Mouse (Mus musculus) heart, adult 8-10 months (tissue): ENCODE results near the gene Cdk2ap1. TPM values are rescaled to one million over a fixed set of nuclear protein-coding genes. Genes with fewer than 3 reads are reported as not detected.
"Not testable (repeated sequence)": the region's sequence is repeated elsewhere in the genome, so short reads cannot be mapped to it uniquely, and the experiment has no call there.

Experiments used
- DNase-seq: peaks from one replicate; pipeline ENCODE4 v3.0.0; 2022; ENCODE audit warnings: low spot score
- total RNA-seq, 4 experiments: library from RNA; stranded (reverse); gene quantifications; 2 replicates each; pipeline ENCODE4 v1.2.4; 2022

Gene Cdk2ap1
- total RNA-seq, 4 experiments from 2014 or later = 138 to 152 (median 145) TPM

- DNase-seq = no peak
Observed at GRCm38 (mm10) chr5:124351604-124352003, 11.3 kb downstream of the Cdk2ap1 start.

- DNase-seq = peak; percentile 62
Observed at GRCm38 (mm10) chr5:124351111-124351560, 11.7 kb downstream of the Cdk2ap1 start.

- no peak for DNase-seq
Observed at GRCm38 (mm10) chr5:124350350-124350749, 12.5 kb downstream of the Cdk2ap1 start.

- DNase-seq = no peak
Observed at GRCm38 (mm10) chr5:124349196-124349595, 13.7 kb downstream of the Cdk2ap1 start.

GRCm38 (mm10) chr5:124342897-124343296 lies 20.0 kb downstream of the Cdk2ap1 start:
- no peak for DNase-seq

- DNase-seq = not testable (repeated sequence)
Observed at GRCm38 (mm10) chr5:124341753-124342339, 21.0 kb downstream of the Cdk2ap1 start.

GRCm38 (mm10) chr5:124338791-124339190 lies 24.1 kb downstream of the Cdk2ap1 start:
- no peak for DNase-seq

- DNase-seq = no peak
Observed at GRCm38 (mm10) chr5:124337909-124338308, 25.0 kb downstream of the Cdk2ap1 start.

GRCm38 (mm10) chr5:124337103-124337502 lies 25.8 kb downstream of the Cdk2ap1 start:
- no peak for DNase-seq

GRCm38 (mm10) chr5:124334392-124334791 lies 28.5 kb downstream of the Cdk2ap1 start:
- DNase-seq = peak; percentile 66

GRCm38 (mm10) chr5:124330086-124330485 lies 32.8 kb downstream of the Cdk2ap1 start:
- DNase-seq = no peak

- peak; percentile 99 for DNase-seq
Observed at GRCm38 (mm10) chr5:124327510-124328364, 35.1 kb downstream of the Cdk2ap1 start, which contains the start of the genes Mphosph9 and 2810006K23Rik. Gene Mphosph9 (minus strand): TSS chr5:124327972. Gene 2810006K23Rik (plus strand): TSS chr5:124328089.

GRCm38 (mm10) chr5:124326829-124327228 lies 36.1 kb downstream of the Cdk2ap1 start:
- DNase-seq = peak; percentile 24

GRCm38 (mm10) chr5:124317648-124318047 lies 45.2 kb downstream of the Cdk2ap1 start:
- DNase-seq = no peak

- DNase-seq = no peak
Observed at GRCm38 (mm10) chr5:124315941-124316340, 46.9 kb downstream of the Cdk2ap1 start.

GRCm38 (mm10) chr5:124315498-124315897 lies 47.4 kb downstream of the Cdk2ap1 start:
- DNase-seq = no peak

- DNase-seq = no peak
Observed at GRCm38 (mm10) chr5:124310091-124310490, 52.8 kb downstream of the Cdk2ap1 start.

- no peak for DNase-seq
Observed at GRCm38 (mm10) chr5:124309155-124309554, 53.7 kb downstream of the Cdk2ap1 start.

GRCm38 (mm10) chr5:124302853-124303252 lies 60.0 kb downstream of the Cdk2ap1 start:
- not testable (repeated sequence) for DNase-seq

GRCm38 (mm10) chr5:124300132-124300531 lies 62.8 kb downstream of the Cdk2ap1 start:
- DNase-seq = no peak

GRCm38 (mm10) chr5:124299307-124299706 lies 63.6 kb downstream of the Cdk2ap1 start:
- DNase-seq = not testable (repeated sequence)

- no peak for DNase-seq
Observed at GRCm38 (mm10) chr5:124296475-124296874, 66.4 kb downstream of the Cdk2ap1 start.
